Mouse (Mus musculus): Measurements from ENCODE around the gene Bnip2. TPM values are rescaled to one million over a fixed set of nuclear protein-coding genes. Genes with fewer than 3 reads are reported as not detected.

The Bnip2 gene
- polyA plus RNA-seq, 1 experiment: 5.7 TPM

DNA sequence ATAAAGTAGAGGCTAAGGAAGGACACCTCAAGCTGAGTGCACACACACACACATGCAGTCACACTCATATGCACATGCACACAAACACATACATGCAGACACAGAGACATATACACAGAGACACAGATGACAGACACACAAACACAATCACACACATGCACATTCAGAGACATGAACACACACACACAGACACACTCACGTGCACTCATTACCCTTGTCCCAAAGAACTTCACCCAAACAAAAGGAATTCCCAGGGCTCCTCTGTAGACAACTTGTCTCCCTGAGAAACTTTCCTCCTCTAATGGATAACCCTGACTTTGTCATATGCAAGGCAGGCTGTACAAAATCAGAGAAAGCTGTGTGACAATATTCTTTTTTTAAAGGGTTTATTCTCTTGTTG is 3.7 kb upstream of the Bnip2 start:
- Histone ChIP-seq H3K4me1 (ENCODE audit: control insufficient read depth, insufficient read depth, insufficient read length, low read length) (no peaks in the 10 kb centered on the region), H3K36me3 (ENCODE audit: control insufficient read depth, insufficient read depth, low read length) (no peaks in the 10 kb centered on the region), H3K27ac (ENCODE audit: insufficient read depth, low read depth, low read length) (no peak overlapping the region), H3K4me3 (ENCODE audit: low read depth, low read length) (no peak overlapping the region), H3K27me3 (ENCODE audit: control insufficient read depth, insufficient read depth, low read length) (no peaks in the 10 kb centered on the region)
- WGBS: 73% methylated on average over 1 of the region's 1 CpGs
- no peak for TF ChIP-seq POLR2A (IDR thresholded peaks at IDR 0.05; ENCODE audit: low read depth, low read length)
- no peak for TF ChIP-seq CTCF (IDR thresholded peaks at IDR 0.05; ENCODE audit: extremely low read depth, insufficient read length, insufficient replicate concordance, low read depth, low read length)

DNA sequence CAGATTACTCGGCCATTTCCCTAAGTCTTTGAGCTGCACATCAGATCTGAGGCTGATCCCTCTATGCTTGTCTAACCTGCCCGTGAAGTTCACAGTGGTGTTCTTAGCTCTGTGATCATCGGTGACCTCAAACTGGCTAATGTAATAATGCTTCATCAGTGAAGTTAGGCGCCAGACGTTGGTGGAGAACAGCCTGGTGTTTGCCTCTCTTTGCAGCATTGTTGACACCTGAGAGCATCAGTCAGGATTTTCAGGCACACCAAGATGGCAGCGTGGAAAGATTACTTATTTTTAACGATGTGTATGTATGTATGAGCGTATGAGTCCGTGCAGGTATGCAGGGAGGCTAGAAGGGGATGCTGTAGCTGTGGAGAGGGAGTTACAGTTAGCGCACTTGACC is 3.2 kb upstream of the Bnip2 start:
- Histone ChIP-seq H3K36me3 (ENCODE audit: control insufficient read depth, insufficient read depth, low read length) (no peaks in the 10 kb centered on the region), H3K4me1 (ENCODE audit: control insufficient read depth, insufficient read depth, insufficient read length, low read length) (no peaks in the 10 kb centered on the region), H3K4me3 (ENCODE audit: low read depth, low read length) (no peak overlapping the region), H3K27me3 (ENCODE audit: control insufficient read depth, insufficient read depth, low read length) (no peaks in the 10 kb centered on the region), H3K27ac (ENCODE audit: insufficient read depth, low read depth, low read length) (no peak overlapping the region)
- TF ChIP-seq CTCF (IDR thresholded peaks at IDR 0.05; ENCODE audit: extremely low read depth, insufficient read length, insufficient replicate concordance, low read depth, low read length) (no peak), POLR2A (IDR thresholded peaks at IDR 0.05; ENCODE audit: low read depth, low read length) (no peak)
- WGBS: 74% methylated on average over 10 of the region's 10 CpGs

DNA sequence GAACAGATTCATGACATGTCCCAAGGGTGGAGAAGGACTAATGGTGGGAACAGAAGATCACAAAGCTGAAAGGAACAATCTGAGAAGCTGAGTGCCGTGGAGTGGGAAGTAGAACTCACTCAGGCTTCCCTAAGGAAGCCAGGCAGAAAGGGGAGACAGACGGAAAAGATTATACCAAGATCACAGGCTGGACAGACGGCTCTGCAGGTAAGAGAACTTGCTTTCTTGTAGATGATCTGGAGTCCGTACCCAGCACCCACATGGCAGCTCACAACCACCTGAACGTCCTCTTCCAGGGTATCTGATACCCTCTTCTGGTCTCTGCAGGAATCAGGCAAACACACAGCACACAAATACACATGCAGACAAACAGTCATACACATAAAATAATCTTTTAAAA is 2.7 kb upstream of the Bnip2 start:
- no peaks in the 10 kb centered on the region for H3K4me1 ChIP-seq (ENCODE audit: control insufficient read depth, insufficient read depth, insufficient read length, low read length)
- TF ChIP-seq POLR2A (IDR thresholded peaks at IDR 0.05; ENCODE audit: low read depth, low read length): no peak
- no peak for TF ChIP-seq CTCF (IDR thresholded peaks at IDR 0.05; ENCODE audit: extremely low read depth, insufficient read length, insufficient replicate concordance, low read depth, low read length)
- no peak overlapping the region for H3K27ac ChIP-seq (ENCODE audit: insufficient read depth, low read depth, low read length)
- H3K4me3 ChIP-seq (ENCODE audit: low read depth, low read length): no peak overlapping the region
- WGBS: 89% methylated on average over 5 of the region's 5 CpGs
- H3K36me3 ChIP-seq (ENCODE audit: control insufficient read depth, insufficient read depth, low read length): no peaks in the 10 kb centered on the region
- H3K27me3 ChIP-seq (ENCODE audit: control insufficient read depth, insufficient read depth, low read length): no peaks in the 10 kb centered on the region

DNA sequence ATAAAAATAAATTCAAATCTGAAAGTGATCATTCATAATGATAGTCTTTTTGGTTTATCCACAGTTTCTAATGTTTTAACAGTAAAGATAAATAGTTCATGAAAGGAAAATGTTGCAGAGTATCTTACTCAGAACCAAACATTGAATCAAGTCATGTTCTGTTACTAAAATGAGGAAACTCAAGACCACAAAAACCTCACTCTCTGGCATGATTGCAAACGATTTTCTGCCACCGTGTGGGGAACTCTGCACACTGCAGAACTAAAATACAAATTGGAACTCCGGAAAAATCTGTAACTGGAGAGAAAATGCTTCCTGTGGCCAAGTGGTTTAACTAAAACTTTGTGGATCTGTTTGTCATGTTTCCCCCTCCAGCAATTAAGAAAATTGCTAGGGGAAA is 1.7 kb upstream of the Bnip2 start:
- no peak for TF ChIP-seq CTCF (IDR thresholded peaks at IDR 0.05; ENCODE audit: extremely low read depth, insufficient read length, insufficient replicate concordance, low read depth, low read length)
- no peak overlapping the region for H3K4me3 ChIP-seq (ENCODE audit: low read depth, low read length)
- no peaks in the 10 kb centered on the region for H3K4me1 ChIP-seq (ENCODE audit: control insufficient read depth, insufficient read depth, insufficient read length, low read length)
- H3K27ac ChIP-seq (ENCODE audit: insufficient read depth, low read depth, low read length): no peak overlapping the region
- H3K27me3 ChIP-seq (ENCODE audit: control insufficient read depth, insufficient read depth, low read length): no peaks in the 10 kb centered on the region
- H3K36me3 ChIP-seq (ENCODE audit: control insufficient read depth, insufficient read depth, low read length): peaks cover 2% of the 10 kb centered on the region; the same call in 1 of the 2 replicates
- WGBS: under 1% methylated on average over 3 of the region's 3 CpGs

DNA sequence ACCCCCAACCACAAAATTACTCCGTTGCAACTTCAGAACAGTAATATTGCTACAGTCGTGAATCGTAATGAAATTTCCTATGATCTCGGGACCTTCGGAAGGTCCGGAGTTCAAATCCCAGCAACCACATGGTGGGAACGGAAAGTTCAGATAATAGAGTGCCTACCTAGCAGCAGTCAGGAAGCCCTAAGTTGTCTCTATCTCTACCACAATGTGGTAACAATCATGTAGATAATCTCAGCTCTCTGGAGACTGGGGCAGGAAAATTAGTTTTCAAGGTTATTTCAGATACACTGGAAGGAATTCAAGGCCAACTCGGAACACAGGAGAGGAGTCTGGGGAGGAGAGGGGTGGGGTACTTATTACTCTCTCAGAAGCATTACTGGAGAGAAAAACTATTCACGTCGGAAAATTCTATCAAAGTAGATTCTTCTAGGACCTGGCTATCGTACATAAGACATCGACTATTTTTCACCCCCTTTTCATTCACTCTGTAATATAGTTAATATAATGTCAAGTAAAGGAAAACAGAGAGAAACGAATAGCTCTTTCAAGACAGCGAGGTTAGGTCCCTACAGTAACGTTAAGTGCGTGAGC is 462 bp upstream of the Bnip2 start:
- no peaks in the 10 kb centered on the region for H3K4me1 ChIP-seq (ENCODE audit: control insufficient read depth, insufficient read depth, insufficient read length, low read length)
- no peaks in the 10 kb centered on the region for H3K27me3 ChIP-seq (ENCODE audit: control insufficient read depth, insufficient read depth, low read length)
- no peak for TF ChIP-seq CTCF (IDR thresholded peaks at IDR 0.05; ENCODE audit: extremely low read depth, insufficient read length, insufficient replicate concordance, low read depth, low read length)
- TF ChIP-seq POLR2A (IDR thresholded peaks at IDR 0.05; ENCODE audit: low read depth, low read length): no peak
- H3K27ac ChIP-seq (ENCODE audit: insufficient read depth, low read depth, low read length): peak overlapping the region; percentile 29; the same call in 1 of the 2 replicates
- H3K36me3 ChIP-seq (ENCODE audit: control insufficient read depth, insufficient read depth, low read length): peaks cover 2% of the 10 kb centered on the region; the same call in 1 of the 2 replicates
- H3K4me3 ChIP-seq (ENCODE audit: low read depth, low read length): peak overlapping the region; percentile 85
- WGBS: 20% methylated on average over 16 of the region's 16 CpGs

DNA sequence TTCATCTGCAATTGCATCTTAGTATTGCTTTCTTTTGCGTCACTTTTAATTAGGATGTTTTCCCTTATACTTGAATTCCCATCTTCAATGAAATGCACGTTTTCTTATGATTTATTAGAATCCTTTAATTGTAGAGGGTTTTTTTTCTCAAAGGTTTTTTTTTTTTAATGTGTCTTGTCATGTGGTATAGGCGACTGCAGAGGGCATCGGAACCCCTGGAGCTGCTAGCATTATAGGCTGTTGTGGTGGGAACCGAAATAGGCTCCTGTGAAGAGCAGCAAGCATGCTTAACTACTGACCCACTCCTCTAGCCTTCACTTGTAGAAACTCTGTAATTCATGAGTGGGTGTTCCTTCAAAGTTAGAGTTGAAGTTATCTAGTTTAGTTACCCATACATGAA is 1.1 kb downstream of the Bnip2 start:
- TF ChIP-seq POLR2A (IDR thresholded peaks at IDR 0.05; ENCODE audit: low read depth, low read length) (no peak), CTCF (IDR thresholded peaks at IDR 0.05; ENCODE audit: extremely low read depth, insufficient read length, insufficient replicate concordance, low read depth, low read length) (no peak)
- H3K27me3 ChIP-seq (ENCODE audit: control insufficient read depth, insufficient read depth, low read length): no peaks in the 10 kb centered on the region

DNA sequence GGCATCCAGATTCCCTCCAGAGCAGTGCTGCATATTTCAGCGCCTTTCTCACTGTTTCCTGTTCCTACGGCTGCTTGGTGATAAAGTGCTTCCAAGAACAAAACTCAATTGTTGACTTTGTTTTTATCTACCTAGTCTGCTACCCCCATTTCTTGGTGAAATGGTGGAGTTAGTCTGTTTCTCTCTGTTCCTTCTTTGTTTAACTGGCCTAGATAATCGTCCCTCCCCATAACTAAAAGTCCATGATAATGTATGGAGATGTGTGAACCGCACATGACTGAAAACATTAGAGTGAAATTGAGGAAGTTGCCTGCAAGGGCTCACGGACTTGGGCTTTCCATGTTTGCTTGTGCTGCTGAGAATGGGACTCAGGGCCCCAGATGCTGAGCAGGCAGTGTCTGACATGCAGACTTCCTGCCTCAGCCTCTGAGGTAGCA is 3.6 kb downstream of the Bnip2 start:
- no peaks in the 10 kb centered on the region for H3K4me1 ChIP-seq (ENCODE audit: control insufficient read depth, insufficient read depth, insufficient read length, low read length)
- no peaks in the 10 kb centered on the region for H3K27me3 ChIP-seq (ENCODE audit: control insufficient read depth, insufficient read depth, low read length)
- H3K4me3 ChIP-seq (ENCODE audit: low read depth, low read length): no peak overlapping the region
- H3K27ac ChIP-seq (ENCODE audit: insufficient read depth, low read depth, low read length): no peak overlapping the region
- 23% methylated on average over 5 of the region's 5 CpGs for WGBS
- TF ChIP-seq CTCF (IDR thresholded peaks at IDR 0.05; ENCODE audit: extremely low read depth, insufficient read length, insufficient replicate concordance, low read depth, low read length): no peak
- no peak for TF ChIP-seq POLR2A (IDR thresholded peaks at IDR 0.05; ENCODE audit: low read depth, low read length)
- peaks cover 16% of the 10 kb centered on the region for H3K36me3 ChIP-seq (ENCODE audit: control insufficient read depth, insufficient read depth, low read length)

More for the DNA sequence above, 1.1 kb downstream of the Bnip2 start:
- H3K27ac ChIP-seq (ENCODE audit: insufficient read depth, low read depth, low read length): no peak overlapping the region
- peaks cover 2% of the 10 kb centered on the region; the same call in 1 of the 2 replicates for H3K36me3 ChIP-seq (ENCODE audit: control insufficient read depth, insufficient read depth, low read length)
- no peaks in the 10 kb centered on the region for H3K4me1 ChIP-seq (ENCODE audit: control insufficient read depth, insufficient read depth, insufficient read length, low read length)
- H3K4me3 ChIP-seq (ENCODE audit: low read depth, low read length): no peak overlapping the region
- WGBS: 16% methylated on average over 5 of the region's 5 CpGs

All from small intestine, adult 2 months (tissue).